Mouse (Mus musculus): ENCODE results near the gene Isy1.

Gene Isy1

DNA sequence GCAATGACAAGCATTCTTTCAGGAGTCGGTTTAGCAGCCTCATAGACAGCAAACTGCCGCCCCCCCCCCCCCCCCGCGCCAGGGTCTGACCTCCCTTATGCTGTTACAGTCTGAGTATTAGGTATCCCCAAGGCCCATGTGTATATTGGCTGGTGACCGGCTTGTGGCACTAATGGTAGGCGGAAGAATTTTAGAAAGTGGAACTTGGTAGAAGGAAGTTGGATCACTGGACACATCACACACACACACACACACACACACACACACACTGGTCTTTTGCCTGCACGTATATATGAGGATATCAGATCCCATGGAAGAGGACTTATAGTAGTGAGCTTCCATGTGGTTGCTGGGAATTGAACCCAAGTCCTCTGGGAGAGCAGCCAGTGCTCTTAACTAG lies 36.1 kb downstream of the Isy1 start:
- DNase-seq, result no peak

DNA sequence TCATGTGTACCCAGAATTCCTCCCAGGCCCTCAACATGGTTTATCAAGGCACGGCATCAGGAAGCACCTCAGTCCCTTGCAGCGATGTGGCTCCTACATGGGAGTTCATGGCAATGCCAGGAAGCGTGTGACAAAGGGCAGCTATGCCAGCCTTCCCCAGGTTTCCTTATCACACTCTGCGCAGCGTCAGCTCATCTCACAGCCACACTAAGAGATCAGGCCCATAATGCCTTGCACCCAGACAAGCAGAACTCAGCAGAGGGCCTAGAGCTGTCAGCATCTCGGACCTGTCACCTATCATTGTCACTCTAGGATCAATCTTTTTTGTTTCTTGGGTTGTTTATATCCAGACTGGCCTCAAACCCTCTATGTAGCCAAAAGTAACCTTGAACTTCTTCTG lies 39.0 kb downstream of the Isy1 start:
- no peak for DNase-seq

DNA sequence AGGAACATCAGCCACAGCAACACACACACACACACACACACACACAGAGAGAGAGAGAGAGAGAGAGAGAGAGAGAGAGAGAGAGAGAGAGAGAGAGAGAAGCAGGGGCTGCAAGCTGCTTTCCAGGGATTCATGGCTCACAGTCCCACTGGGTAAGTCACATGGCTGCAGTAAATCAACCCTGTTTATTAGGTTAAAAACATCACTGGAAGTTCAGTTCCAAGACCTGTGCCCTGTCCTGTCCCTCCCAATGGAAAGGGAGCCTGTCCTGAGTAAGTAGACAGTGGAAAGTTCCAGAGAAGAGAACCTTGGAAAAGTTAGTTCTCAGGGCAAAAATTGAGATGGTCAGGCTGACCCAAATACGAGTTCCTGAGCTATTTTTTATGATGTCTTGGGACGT lies 41.3 kb downstream of the Isy1 start:
- DNase-seq, result no peak

DNA sequence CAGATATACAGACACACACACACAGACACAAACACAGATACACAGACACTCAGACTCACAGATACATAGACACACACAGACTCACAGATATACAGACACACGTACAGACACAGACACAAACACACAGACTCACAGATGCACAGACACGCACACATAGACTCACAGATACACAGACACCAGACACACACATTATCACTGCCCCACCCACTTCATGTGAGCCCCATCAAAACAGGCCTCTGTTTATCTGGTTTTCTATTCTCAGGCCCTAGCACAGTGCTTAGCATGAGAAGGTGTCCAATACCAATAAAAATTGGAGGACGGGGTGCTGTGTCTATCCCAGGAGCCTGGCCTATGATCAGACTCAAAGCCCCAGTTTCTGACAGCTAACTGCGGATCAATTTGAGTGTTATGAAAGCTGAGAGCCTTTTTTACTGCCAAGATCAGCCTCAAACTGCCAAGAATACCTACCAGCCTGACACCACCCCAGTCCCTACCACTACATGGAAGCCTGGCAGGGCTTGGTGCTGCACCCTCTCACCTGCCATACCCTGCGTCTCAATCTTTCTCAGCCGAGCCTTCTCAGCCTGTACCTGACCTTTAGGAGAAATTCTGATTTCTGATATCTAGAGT lies 42.2 kb downstream of the Isy1 start:
- DNase-seq, result no peak

DNA sequence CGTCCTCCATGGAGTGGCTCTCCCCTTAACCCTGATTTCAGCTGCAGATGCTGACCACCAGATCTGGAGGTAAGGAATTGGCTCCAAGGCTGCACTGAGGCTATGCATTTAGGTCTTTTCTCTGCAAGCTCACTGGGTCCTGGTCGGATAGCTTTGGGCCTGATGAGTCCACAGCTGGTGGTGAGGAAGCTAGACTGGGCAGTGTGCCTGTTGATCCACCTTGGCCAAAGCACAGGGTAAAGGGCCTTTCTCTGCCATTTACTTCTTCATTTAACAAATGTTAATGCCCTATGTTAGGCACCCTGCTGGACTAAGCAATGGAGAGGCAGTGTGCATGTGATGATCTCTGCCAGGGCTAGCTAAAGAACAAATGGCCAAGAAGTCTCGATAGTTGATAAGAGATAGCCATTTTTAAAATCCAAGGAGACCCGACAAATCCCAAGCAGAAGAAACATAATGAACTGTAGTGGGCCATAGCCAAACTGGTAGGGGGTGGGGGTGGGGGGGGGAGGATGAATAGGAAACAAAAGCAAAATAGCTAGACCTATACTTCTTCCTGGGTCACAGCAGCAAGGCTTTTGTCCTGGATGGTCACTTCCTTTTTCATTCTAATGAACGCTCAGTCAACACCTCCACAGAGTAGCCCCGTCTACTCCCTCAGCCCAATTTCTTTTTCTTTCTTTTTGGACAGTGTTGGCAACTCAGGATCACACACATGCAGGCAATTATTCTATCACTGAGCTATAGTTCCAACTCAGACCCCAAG lies 43.0 kb downstream of the Isy1 start:
- DNase-seq, result no peak

DNA sequence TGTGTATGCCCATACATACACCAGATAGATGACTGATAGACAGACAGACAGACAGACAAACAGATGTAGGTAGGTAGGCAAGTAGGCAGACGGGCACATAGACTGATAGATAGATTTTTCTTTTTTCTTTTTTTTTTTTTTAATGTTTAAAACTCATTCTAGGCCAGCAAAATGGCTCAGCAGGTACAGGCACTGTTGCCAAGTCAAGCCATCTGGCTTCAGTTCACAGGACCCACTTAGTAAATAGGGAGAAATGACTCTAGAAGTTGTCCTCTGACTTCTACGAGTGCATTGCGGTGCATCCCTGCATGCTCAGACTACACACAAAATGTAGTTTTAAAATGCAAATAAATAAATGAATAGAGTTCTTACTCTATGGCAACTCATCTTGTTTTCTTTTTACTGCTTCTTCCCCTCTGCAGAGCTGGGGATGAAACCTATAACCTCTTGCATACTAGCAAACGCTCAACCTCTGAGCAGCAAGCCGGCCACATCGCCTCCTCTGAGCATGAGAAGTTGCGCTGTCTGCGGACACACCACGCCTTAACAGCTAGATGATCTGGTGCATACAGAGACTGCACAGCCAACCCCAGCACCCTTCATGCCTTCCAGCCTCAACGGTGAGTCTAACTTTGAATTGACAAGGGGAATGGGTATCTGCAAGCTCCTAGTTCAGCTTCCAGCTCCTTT lies 44.6 kb downstream of the Isy1 start:
- DNase-seq, result no peak

DNA sequence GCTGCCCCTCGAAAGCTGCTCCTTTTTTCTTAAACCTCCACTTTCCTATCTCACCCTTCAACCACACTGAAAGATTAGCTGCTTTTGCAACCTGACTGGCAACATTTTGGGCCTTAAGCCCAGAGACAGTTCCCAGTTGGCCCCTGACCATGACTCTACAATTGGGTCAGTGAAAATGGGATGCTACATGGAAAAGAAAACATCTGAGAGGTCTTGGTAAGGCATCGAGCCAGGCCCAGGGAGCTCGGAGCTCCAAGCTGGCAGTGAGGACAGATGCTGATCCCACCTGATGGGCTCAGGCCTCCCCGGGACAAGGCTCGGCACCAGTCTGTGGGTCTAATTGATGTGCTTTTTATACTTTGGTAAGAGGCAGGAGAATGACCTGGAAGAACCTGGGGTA lies 46.8 kb downstream of the Isy1 start:
- no peak for DNase-seq

DNA sequence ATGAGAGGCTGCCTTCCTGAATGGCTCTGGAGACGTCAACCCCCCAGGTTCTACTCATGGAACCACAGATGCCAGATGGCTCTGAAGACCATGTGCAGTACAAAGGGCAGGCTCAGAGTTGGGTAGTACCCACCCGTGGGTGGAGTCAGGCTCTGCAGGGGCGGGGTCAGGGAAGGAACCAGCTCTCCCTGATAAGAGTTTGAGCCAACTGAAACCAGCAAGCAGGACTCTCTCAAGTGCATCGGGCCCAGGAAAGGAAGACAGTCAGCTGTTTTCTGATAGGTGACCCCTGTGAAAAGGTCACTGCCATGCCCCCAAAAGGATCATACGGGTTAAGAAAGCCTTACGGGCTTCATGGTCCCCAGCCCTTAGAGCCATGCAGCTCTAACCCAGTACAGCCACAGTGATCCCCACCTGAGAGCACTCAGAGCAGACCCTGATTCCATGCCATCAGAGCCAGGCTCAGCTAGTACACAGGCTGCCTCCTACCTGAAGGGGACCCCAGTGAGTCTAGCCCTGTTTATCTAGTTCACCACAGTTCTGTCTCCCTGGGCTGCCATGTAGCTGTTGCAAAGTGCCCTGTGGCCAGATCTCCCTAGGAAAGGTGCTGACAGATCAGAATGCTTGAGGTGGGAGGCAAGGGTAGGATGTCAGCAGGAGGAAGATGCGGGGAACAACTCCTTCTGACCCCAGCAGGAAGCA lies 47.7 kb downstream of the Isy1 start:
- peak; percentile 25 to 44 for DNase-seq

DNA sequence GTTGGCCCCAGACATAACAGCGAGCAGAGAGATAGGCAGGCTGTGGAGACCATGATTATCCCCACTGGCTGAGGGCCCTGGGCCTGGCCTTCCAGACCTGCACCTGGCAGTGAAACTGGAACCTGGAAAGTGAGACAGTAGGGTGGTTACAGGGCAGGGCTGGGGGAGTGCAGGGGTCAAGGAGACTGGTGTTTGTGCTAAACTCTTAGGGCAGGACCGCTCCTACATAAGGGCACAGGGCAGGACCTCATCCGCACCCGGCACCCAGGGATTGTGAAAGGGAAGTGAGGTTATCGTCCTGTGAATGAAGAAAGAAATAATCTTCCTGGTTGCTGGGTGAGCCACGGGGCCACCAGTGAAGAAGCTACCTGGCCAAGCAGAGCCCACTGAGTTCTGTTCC lies 48.8 kb downstream of the Isy1 start:
- DNase-seq, result no peak

DNA sequence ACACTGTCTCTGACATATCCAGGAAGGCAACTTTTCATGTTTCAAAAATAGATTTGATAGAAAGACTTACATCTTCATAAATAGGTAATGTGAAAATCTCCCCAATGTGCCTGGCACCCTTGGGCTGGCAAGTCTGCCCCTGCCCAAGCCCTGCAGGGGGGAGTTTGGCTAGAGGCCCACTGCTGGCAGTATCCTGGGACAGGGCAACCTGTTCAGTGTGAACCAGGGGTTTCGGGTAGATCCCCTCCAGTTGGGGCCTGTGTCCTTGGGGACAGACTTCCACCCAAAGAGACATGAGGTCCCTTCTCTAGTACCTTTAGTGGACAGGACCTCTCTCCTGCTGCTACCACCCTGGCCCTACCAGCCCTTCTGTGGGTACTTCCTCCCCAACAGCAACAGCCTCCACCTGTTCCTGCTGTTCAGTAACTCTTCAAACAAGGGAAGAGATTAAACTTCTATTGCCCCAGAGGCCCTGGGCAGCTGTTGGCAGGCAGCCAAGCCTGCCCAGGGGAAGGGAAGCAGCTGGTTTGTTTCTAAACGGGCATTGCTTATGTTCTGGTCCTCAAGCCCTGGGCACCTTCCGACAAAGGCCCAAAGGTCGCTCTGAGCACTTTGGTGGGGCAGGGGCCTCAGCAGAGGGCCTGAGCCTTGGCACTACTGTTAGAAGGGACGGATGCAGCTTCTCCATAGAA lies 49.6 kb downstream of the Isy1 start:
- no peak for DNase-seq

DNA sequence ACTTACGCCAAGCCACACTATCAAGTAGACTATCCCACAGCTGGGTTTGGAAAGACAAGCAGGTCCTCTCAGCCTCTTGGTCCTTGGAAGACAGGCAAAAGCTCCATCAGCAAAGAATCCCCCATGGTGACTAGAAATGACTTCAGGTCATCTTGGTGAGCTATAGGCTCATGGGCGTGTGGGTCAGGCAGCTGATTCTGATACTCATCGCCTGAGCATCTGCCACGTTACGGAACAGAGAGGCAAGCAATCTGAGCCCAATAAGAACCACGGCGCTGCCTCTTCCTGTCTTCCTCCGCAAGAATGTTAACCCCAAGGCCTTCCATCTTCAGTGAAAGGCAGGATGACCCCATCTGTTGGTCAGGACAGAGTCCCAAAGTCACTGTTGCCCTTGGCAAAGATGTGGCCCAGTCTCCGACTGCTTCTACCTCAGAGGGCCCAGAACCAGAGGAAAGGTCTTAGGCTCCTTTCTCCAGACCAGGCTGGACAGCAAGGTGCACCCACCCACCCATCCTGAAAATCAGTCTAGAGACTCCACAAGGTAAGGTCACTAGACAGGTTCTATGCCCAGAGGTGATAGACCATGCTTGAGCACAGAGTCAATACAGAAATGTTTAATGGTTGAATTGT lies 50.2 kb downstream of the Isy1 start:
- DNase-seq, result no peak

DNA sequence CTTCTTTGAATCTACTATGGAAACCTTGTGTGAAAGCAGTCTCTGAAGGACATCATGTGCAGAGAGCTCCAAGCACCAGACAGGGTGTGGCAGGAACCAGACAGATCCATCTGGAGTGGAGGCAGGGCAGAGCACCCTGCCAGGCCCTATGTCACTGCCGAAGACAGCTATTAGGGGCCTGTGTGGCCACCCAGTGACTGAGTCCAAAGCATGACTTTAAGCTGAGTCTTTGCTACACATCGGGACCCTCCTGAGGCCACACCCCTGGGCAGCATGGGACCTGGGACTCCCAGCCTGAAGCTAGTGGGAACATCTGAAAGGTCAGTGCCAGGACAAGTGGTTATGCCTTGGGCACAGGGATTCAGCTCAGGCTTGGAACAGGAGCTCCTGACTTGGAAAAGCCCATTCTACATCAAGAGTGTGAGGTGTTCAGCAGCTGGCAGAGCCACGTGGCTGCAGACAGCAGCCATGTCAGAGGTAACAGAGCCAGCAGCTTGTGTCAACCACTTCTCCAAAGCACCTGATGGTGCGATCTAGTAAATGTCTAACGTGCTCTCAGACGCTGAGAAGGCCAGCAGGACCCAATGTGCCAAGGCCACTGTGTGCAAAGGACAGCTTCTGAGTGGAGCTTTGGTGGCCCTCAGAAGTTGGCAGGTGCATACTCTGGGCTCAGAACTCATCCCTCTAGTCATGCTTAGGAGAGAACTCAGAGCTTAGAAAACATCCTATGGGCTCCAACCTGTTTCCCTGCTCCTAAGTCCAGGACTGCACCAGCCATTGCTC lies 51.3 kb downstream of the Isy1 start:
- DNase-seq, result no peak

DNA sequence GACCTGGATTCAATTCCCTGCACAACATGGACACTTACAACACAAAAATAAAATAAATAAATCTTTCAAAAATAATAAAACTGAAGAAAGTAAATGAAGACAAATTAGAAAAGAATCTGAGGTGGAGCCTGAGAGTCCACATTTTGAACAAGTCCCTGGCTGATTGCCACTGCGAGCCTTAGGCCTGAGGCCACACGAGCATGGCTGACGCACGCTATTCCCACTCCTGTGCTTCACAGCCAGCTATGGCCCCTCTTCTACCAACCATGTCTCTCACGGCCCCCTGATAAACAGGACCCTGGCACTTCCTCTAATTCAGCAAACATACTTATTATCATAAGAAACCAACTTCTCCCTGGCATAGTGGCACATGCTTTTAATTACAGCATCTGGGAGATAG lies 52.0 kb downstream of the Isy1 start:
- DNase-seq, result no peak

DNA sequence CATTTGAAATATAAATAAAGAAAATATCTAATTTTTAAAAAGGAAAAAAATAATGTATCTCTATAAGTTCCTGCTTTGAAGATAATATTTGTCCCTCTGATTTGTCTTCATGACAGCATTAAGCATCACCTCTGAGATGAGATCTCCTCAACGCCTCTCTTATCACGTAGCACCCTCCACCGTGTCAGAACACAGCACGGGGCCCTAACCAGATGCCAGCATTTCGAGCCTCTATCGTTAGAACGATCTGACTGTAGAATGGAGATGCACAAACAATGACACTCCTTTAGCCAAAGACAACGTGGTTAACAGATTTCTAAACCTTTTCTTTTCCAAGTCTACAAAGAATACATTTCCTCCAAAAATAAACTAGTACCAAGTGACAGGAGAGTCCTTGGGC lies 54.6 kb downstream of the Isy1 start:
- DNase-seq, result no peak

DNA sequence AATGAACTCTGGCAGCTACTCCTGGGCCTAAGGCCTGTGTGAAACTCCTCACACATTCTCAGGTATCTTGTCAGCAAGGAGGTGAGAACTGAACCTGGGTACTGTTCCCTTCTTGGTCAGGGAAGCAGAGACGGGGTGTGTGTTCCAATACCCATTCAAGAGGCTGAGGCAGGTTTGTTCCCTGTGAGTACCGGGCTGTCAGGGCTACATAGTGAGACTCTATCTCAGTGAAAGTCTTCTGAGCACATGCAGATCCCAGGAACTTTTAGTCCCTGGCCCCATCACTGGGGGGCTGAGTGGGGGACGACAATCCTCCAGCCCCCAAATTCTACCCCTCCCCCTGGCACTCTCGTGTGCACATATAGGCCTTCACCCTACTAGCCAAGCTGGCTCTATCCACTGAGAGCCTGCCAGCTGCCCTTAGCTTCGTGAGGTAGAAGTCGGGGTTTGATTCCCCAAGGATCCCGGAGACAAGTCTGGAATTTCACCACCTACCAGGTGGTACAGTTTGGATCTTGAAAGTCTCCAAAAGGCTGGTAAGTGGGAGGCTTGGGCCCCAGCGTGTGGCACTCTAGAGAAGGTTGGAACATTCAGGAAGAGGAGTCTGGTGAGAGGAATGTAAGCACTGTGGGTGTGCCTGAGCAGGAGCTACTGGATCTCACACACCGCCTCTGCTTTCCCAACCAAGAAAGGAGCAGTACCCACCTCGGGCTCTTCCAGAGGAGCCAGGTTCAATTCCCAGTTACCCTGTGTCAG lies 57.9 kb downstream of the Isy1 start:
- no peak for DNase-seq

DNA sequence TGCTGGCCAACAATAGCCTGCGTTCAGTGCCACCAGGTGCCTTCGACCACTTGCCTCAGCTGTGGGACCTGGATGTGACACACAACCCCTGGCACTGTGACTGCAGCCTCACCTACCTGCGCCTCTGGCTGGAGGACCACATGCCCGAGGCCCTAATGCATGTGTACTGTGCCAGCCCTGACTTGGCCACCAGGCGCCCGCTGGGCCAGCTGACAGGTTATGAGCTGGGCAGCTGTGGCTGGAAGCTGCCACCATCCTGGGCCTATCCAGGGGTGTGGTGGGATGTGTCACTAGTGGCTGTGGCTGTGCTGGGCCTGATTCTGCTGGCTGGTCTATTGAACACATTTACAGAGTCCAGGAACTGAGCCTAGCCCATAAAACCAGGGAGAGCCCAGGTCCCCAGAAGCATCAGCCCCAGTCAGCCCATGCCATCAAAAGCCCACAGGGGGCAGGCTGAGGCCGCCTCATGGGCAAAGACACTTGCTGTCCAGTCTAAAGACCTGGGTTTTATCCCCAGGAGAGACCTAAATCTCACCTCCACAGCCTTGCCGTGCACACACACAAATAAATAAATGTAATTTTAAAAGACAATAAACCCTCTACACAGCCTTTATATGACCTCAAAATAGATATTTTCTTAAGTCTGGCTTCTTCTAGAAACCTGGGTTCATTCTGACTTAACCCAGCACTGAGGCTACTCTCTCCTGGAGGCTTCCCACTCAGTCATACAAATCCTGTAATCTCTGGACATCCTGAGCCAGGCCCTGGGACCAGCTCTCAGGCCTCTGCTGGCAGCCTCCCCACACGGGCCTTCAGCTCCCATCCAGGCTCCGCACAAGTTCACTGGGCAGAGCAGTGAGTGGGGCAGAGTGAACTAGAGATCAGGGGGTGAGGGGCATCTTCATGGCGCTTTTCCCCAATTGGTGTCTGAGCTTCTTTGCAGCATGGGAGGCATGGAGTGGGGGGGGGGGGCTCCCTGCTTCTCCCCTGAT lies 59.1 kb downstream of the Isy1 start:
- DNase-seq, result no peak

DNA sequence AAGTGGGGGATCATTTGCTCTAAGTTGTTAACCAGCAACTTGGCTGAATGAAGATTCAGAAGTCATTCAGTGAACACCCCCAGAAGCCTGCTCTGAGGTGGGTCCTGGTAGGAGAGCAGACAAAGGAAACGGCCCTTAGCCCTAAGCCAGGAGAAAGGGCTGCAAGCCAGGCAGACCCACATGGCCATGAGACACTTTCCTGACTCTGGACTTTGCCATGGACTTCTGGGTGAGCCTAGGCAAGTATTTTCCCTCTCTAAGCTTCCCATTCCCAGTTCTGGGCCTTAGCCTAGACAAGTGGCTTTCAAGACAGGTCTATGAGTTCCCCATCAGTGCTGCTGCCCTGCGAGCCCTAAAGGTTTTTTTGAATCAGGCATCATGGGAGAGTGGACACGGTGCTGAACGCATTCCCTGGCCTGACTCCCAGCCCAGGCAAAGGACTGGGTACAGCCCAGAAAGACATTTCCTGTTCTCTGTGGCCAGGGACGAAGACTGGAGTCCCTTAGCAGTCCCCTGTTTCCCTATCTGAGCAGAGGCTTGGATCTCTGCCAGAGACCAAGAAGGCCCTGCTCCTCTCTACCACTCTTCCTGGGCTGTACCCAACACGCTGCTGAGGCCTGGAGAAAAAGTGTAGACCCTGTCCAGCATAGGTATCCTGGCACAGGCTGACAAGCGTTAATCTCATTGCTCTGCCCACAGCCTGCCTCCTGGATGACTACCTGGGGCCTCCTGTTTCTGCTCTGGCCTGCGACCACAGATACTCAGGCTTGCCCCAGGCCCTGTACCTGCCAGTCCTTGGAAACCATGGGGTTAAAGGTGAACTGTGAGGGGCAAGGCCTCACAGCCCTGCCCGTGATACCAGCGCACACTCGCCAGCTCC lies 60.1 kb downstream of the Isy1 start:
- DNase-seq, result no peak

DNA sequence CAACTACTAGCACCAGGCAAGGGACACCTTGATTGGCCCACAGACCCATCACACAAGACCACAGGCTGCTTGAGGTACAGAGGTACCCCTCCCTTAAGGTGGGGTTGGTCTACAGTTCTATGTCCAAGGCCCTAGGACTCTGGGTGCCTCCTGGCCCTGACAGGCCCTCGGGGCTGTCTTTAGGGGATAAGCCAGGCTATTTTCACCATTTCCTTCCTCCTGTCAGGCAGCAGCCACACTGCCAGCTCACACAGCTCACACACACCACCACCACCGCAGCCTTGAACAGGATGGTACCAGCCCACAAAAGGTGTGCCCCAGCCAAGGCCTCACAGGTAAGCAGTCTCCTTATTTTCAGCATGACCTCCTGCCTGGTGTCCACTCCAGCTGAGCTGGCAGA lies 60.8 kb downstream of the Isy1 start, which contains the start of gene Gp9:
Gp9 (plus strand) TSS at position 231 of the 400 bp plus-strand sequence.
- no peak for DNase-seq
